Mouse (Mus musculus): ENCODE data around the gene Kank3. TPM values are rescaled to one million over a fixed set of nuclear protein-coding genes. Genes with fewer than 3 reads are reported as not detected.

Gene Kank3
- polyA plus RNA-seq, 1 experiment from 2014 or later: 78.8 TPM

DNA sequence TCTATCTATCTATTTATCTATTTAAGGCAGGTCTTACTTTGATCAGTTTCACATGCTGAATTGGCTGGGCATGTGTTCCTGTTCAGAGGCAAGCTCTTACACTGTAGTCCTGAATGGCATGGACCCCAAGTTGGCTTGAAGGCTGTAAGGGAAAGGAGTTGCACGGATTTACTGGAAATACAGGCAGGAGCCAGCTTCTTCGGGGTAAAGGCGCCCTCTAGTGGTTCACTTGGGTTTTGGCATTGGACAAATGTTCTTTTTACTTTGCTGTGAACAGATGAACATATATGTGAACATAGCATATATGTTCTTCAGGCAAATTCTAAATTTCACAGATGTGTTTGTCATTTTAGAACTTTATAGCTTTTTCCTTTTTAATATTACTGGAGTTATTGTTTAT is 16.5 kb downstream of the Kank3 start:
- Histone ChIP-seq H3K4me3 (ENCODE audit: low read length) (no peak overlapping the region), H3K36me3 (ENCODE audit: control insufficient read depth, insufficient read depth, low read length) (peaks cover 24% of the 10 kb centered on the region), H3K9me3 (ENCODE audit: control insufficient read depth, low read length) (no peaks in the 10 kb centered on the region), H3K4me1 (replicated peaks; ENCODE audit: control insufficient read depth, insufficient read depth, low read length) (peaks cover 29% of the 10 kb centered on the region), H3K9ac (ENCODE audit: low read length) (no peak overlapping the region), H3K27ac (ENCODE audit: low read length) (no peak overlapping the region), H3K27me3 (ENCODE audit: control insufficient read depth, insufficient read depth, low read depth, low read length) (no peaks in the 10 kb centered on the region), H3K4me2 (ENCODE audit: low read depth, low read length) (no peak overlapping the region)
- 1% methylated on average over 3 of the region's 3 CpGs for WGBS
- no peak for ATAC-seq (ENCODE audit: low read depth)

DNA sequence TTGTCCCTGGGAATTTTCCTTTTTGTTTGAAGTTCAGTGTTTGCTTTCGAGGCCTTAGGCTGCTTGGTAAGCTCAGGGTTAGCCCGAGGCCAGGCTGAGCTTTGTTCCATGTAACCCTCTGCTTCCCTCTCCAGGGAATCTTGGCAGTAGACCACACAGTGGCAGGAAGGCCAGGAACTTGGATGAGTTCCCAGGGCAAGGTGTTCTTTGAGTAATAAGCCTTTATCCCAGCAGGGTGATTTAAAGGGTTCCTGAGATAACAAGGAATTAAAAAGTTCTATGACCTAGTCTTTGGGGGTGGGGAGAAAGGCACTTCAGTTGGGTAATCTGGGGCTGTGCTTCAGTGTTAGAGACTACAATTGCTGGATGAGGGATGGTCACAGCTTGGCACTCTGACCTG is 18.6 kb downstream of the Kank3 start:
- H3K9me3 ChIP-seq (ENCODE audit: control insufficient read depth, low read length): no peaks in the 10 kb centered on the region
- H3K4me2 ChIP-seq (ENCODE audit: low read depth, low read length): no peak overlapping the region
- peak overlapping the region; percentile 58 for H3K27ac ChIP-seq (ENCODE audit: low read length)
- peak; percentile 65 for ATAC-seq (ENCODE audit: low read depth)
- no peak overlapping the region; the same call in 1 of the 2 replicates for H3K9ac ChIP-seq (ENCODE audit: low read length)
- peaks cover 25% of the 10 kb centered on the region for H3K36me3 ChIP-seq (ENCODE audit: control insufficient read depth, insufficient read depth, low read length)
- no peak overlapping the region for H3K4me3 ChIP-seq (ENCODE audit: low read length)
- H3K27me3 ChIP-seq (ENCODE audit: control insufficient read depth, insufficient read depth, low read depth, low read length): no peaks in the 10 kb centered on the region
- H3K4me1 ChIP-seq (replicated peaks; ENCODE audit: control insufficient read depth, insufficient read depth, low read length): peaks cover 18% of the 10 kb centered on the region
- WGBS: 19% methylated on average over 2 of the region's 2 CpGs

DNA sequence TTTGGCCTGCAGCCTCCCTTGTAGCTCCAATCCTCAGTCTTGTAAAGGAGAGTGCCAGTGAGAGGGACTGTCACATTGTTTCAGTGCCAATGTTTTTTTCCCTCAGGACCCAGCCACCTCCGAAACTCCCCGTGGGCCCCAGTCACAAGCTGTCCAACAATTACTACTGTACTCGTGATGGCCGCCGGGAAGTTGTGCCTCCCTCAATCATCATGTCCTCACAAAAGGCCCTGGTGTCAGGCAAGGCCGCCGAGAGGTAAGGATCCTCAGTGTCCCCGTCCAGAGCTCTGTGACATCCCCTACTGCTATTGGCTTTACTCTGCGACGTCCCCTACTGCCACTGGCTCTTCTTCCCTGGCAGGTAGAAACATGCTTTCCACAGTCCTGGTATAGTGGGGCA is 19.2 kb downstream of the Kank3 start:
- Histone ChIP-seq H3K4me3 (ENCODE audit: low read length) (no peak overlapping the region), H3K4me2 (ENCODE audit: low read depth, low read length) (no peak overlapping the region), H3K27ac (ENCODE audit: low read length) (peak overlapping the region; percentile 58), H3K9ac (ENCODE audit: low read length) (0 out of 2 replicates have a peak overlapping the region, but pooled peaks have one; percentile 6), H3K36me3 (ENCODE audit: control insufficient read depth, insufficient read depth, low read length) (peaks cover 31% of the 10 kb centered on the region), H3K9me3 (ENCODE audit: control insufficient read depth, low read length) (no peaks in the 10 kb centered on the region), H3K4me1 (replicated peaks; ENCODE audit: control insufficient read depth, insufficient read depth, low read length) (peaks cover 18% of the 10 kb centered on the region), H3K27me3 (ENCODE audit: control insufficient read depth, insufficient read depth, low read depth, low read length) (no peaks in the 10 kb centered on the region)
- no peak for ATAC-seq (ENCODE audit: low read depth)
- 86% methylated on average over 10 of the region's 10 CpGs for WGBS

GRCm38 (mm10) chr17:33842966-33843795 is 32.9 kb downstream of the Kank3 start, which contains the start of gene Cd320:
Cd320 (plus strand) TSS chr17:33843091.
- Histone ChIP-seq H3K4me1 (replicated peaks; ENCODE audit: control insufficient read depth, insufficient read depth, low read length) (peaks cover 10% of the 10 kb centered on the region), H3K36me3 (ENCODE audit: control insufficient read depth, insufficient read depth, low read length) (no peaks in the 10 kb centered on the region; the same call in 1 of the 2 replicates), H3K4me2 (ENCODE audit: low read depth, low read length) (peak within 1 kb of the TSS; percentile 94), H3K27ac (ENCODE audit: low read length) (peak within 1 kb of the TSS; percentile 73), H3K27me3 (ENCODE audit: control insufficient read depth, insufficient read depth, low read depth, low read length) (no peaks in the 10 kb centered on the region), H3K9me3 (ENCODE audit: control insufficient read depth, low read length) (no peaks in the 10 kb centered on the region), H3K9ac (ENCODE audit: low read length) (peak within 1 kb of the TSS; percentile 81), H3K4me3 (ENCODE audit: low read length) (peak within 1 kb of the TSS; percentile 88)
- peak; percentile 96 for ATAC-seq (ENCODE audit: low read depth)
- WGBS: under 1% methylated on average over 45 of the region's 45 CpGs

- Histone ChIP-seq H3K9me3 (ENCODE audit: control insufficient read depth, low read length) (no peaks in the 10 kb centered on the region), H3K36me3 (ENCODE audit: control insufficient read depth, insufficient read depth, low read length) (no peaks in the 10 kb centered on the region), H3K4me2 (ENCODE audit: low read depth, low read length) (no peak overlapping the region; the same call in 1 of the 2 replicates), H3K4me1 (replicated peaks; ENCODE audit: control insufficient read depth, insufficient read depth, low read length) (peaks cover 10% of the 10 kb centered on the region), H3K27me3 (ENCODE audit: control insufficient read depth, insufficient read depth, low read depth, low read length) (no peaks in the 10 kb centered on the region), H3K27ac (ENCODE audit: low read length) (no peak overlapping the region), H3K4me3 (ENCODE audit: low read length) (no peak overlapping the region), H3K9ac (ENCODE audit: low read length) (0 out of 2 replicates have a peak overlapping the region, but pooled peaks have one; percentile 4)
- WGBS: 58% methylated on average over 1 of the region's 1 CpGs
- ATAC-seq (ENCODE audit: low read depth): no peak
Measured at GRCm38 (mm10) chr17:33844196-33844595, 33.9 kb downstream of the Kank3 start.

GRCm38 (mm10) chr17:33848139-33848538 is 37.8 kb downstream of the Kank3 start:
- no peak for ATAC-seq (ENCODE audit: low read depth)
- 67% methylated on average over 8 of the region's 8 CpGs for WGBS

GRCm38 (mm10) chr17:33851331-33851730 is 41.0 kb downstream of the Kank3 start:
- no peak for ATAC-seq (ENCODE audit: low read depth)
- Histone ChIP-seq H3K4me2 (ENCODE audit: low read depth, low read length) (no peak overlapping the region), H3K27ac (ENCODE audit: low read length) (no peak overlapping the region), H3K27me3 (ENCODE audit: control insufficient read depth, insufficient read depth, low read depth, low read length) (no peaks in the 10 kb centered on the region), H3K4me1 (replicated peaks; ENCODE audit: control insufficient read depth, insufficient read depth, low read length) (no peaks in the 10 kb centered on the region), H3K9ac (ENCODE audit: low read length) (no peak overlapping the region), H3K9me3 (ENCODE audit: control insufficient read depth, low read length) (no peaks in the 10 kb centered on the region), H3K36me3 (ENCODE audit: control insufficient read depth, insufficient read depth, low read length) (0 out of 2 replicates have a peak, but pooled peaks cover 2% of the 10 kb centered on the region), H3K4me3 (ENCODE audit: low read length) (no peak overlapping the region)
- WGBS: 32% methylated on average over 1 of the region's 1 CpGs

More at GRCm38 (mm10) chr17:33848139-33848538, 37.8 kb downstream of the Kank3 start:
- Histone ChIP-seq H3K9me3 (ENCODE audit: control insufficient read depth, low read length) (no peaks in the 10 kb centered on the region), H3K27ac (ENCODE audit: low read length) (no peak overlapping the region), H3K4me3 (ENCODE audit: low read length) (no peak overlapping the region), H3K27me3 (ENCODE audit: control insufficient read depth, insufficient read depth, low read depth, low read length) (no peaks in the 10 kb centered on the region), H3K4me1 (replicated peaks; ENCODE audit: control insufficient read depth, insufficient read depth, low read length) (peaks cover 10% of the 10 kb centered on the region), H3K4me2 (ENCODE audit: low read depth, low read length) (no peak overlapping the region), H3K9ac (ENCODE audit: low read length) (no peak overlapping the region), H3K36me3 (ENCODE audit: control insufficient read depth, insufficient read depth, low read length) (0 out of 2 replicates have a peak, but pooled peaks cover 2% of the 10 kb centered on the region)

GRCm38 (mm10) chr17:33857816-33858215 is 47.5 kb downstream of the Kank3 start:
- no peak overlapping the region for H3K4me3 ChIP-seq (ENCODE audit: low read length)
- no peak overlapping the region for H3K27ac ChIP-seq (ENCODE audit: low read length)
- no peaks in the 10 kb centered on the region for H3K27me3 ChIP-seq (ENCODE audit: control insufficient read depth, insufficient read depth, low read depth, low read length)
- no peak for ATAC-seq (ENCODE audit: low read depth)
- no peak overlapping the region for H3K4me2 ChIP-seq (ENCODE audit: low read depth, low read length)
- H3K9ac ChIP-seq (ENCODE audit: low read length): no peak overlapping the region
- H3K4me1 ChIP-seq (replicated peaks; ENCODE audit: control insufficient read depth, insufficient read depth, low read length): no peaks in the 10 kb centered on the region
- WGBS: 82% methylated on average over 4 of the region's 4 CpGs
- H3K9me3 ChIP-seq (ENCODE audit: control insufficient read depth, low read length): no peaks in the 10 kb centered on the region
- H3K36me3 ChIP-seq (ENCODE audit: control insufficient read depth, insufficient read depth, low read length): no peaks in the 10 kb centered on the region

- Histone ChIP-seq H3K27ac (ENCODE audit: low read length) (no peak overlapping the region), H3K27me3 (ENCODE audit: control insufficient read depth, insufficient read depth, low read depth, low read length) (no peaks in the 10 kb centered on the region), H3K4me1 (replicated peaks; ENCODE audit: control insufficient read depth, insufficient read depth, low read length) (no peaks in the 10 kb centered on the region), H3K9me3 (ENCODE audit: control insufficient read depth, low read length) (no peaks in the 10 kb centered on the region), H3K4me3 (ENCODE audit: low read length) (no peak overlapping the region), H3K36me3 (ENCODE audit: control insufficient read depth, insufficient read depth, low read length) (no peaks in the 10 kb centered on the region), H3K9ac (ENCODE audit: low read length) (no peak overlapping the region), H3K4me2 (ENCODE audit: low read depth, low read length) (no peak overlapping the region)
- ATAC-seq (ENCODE audit: low read depth): no peak
- 26% methylated on average over 9 of the region's 9 CpGs for WGBS
Measured at GRCm38 (mm10) chr17:33865330-33866030, 55.2 kb downstream of the Kank3 start.

All from lung, embryonic 16.5 days (tissue).